Mouse (Mus musculus) liver, adult 2 months (tissue): ENCODE measurements around the gene Prpf6.

Source experiments
- CTCF ChIP-seq: fragments of 200-500 bp; IDR thresholded peaks from 2 replicates; pipeline ENCODE4 v1.5.1; 2011; ENCODE audit warnings: low read depth, low read length, control low read depth
- POLR2A ChIP-seq: fragments of 200-500 bp; IDR thresholded peaks from 2 replicates; pipeline ENCODE4 v1.6.1; 2011; ENCODE audit warnings: low read length, control low read depth; ENCODE audit not compliant: insufficient read depth; ENCODE audit errors: extremely low read depth

- TF ChIP-seq CTCF (no peak), POLR2A (no peak)
Observed at GRCm38 (mm10) chr2:181567338-181567737, 24.3 kb upstream of the Prpf6 start.
